Mouse (Mus musculus) lung, adult 2 months (tissue): ENCODE measurements around the gene Slc26a8. TPM values are rescaled to one million over a fixed set of nuclear protein-coding genes. Genes with fewer than 3 reads are reported as not detected.

Experiments used
- DNase-seq: peaks from one replicate; pipeline ENCODE4 v3.0.0; 2022
- H3K4me1 ChIP-seq: fragments of 200-500 bp; 2 replicates; pipeline ENCODE4 v1.6.1; 2011; ENCODE audit warnings: low read length; ENCODE audit not compliant: control insufficient read depth, insufficient read depth
- H3K4me3 ChIP-seq: fragments of 200-500 bp; replicated peaks from 2 replicates; pipeline ENCODE3; 2011; ENCODE audit warnings: low read depth, mild to moderate bottlenecking, control low read depth, low read length; ENCODE audit errors: extremely low read depth
- CTCF ChIP-seq: fragments of 200-500 bp; IDR thresholded peaks from 2 replicates; pipeline ENCODE4 v1.5.1; 2011; ENCODE audit warnings: mild to moderate bottlenecking, low read length, control low read depth; ENCODE audit not compliant: insufficient read depth
- POLR2A ChIP-seq: fragments of 200-500 bp; IDR thresholded peaks from 2 replicates; pipeline ENCODE4 v1.6.1; 2011; ENCODE audit warnings: low read depth, mild to moderate bottlenecking, control low read depth, low read length, borderline replicate concordance; ENCODE audit errors: extremely low read depth
- WGBS: fragments of 180-500 bp; shearing (Covaris S2); methylation state at CpG from one replicate; pipeline ENCODE4 v1.1.7; 2018; 5-methylcytosine and 5-hydroxymethylcytosine counted together
- polyA plus RNA-seq: library from polyadenylated mRNA; depleted of rRNA; stranded (reverse); fragments of >200 nt; gene quantifications from 2 replicates; pipeline ENCODE4 v1.2.3, GENCODE M21; 2012

Slc26a8 gene
- polyA plus RNA-seq, 1 experiment: 1.2 TPM

- no peak for DNase-seq
- no peak overlapping the region for H3K4me3 ChIP-seq
- TF ChIP-seq CTCF: no peak
- TF ChIP-seq POLR2A: no peak
- peaks cover 46% of the 10 kb centered on the region for H3K4me1 ChIP-seq
- 52% methylated on average over 7 of the region's 7 CpGs for WGBS
These were observed 9.8 kb upstream of the Slc26a8 start for GRCm38 (mm10) chr17:28699789-28700188.

GRCm38 (mm10) chr17:28698672-28699071 lies 8.6 kb upstream of the Slc26a8 start:
- 30% methylated on average over 2 of the region's 2 CpGs for WGBS
- no peak overlapping the region for H3K4me3 ChIP-seq
- TF ChIP-seq POLR2A: no peak
- no peak for TF ChIP-seq CTCF
- no peak for DNase-seq
- peaks cover 48% of the 10 kb centered on the region for H3K4me1 ChIP-seq

DNA sequence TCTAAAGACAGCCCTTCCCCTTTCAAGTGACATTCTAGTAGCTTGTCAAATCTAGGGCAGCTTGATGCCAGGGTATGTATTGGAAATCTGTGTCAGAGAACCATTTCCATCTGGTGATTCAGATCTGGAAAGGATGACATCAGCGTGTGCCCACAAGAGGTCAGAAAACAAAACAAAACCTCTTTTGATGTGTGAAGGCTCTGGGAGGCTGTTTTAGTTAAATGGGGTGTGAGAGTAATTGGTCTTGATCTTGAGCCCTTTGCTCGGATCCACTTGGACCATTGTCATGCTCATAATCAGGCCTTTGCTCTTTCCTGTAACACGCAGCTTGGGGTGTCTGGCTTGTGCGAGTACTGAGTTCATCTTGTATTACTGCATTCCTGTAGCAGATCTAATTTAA lies 8.2 kb upstream of the Slc26a8 start:
- TF ChIP-seq CTCF: no peak
- no peak for TF ChIP-seq POLR2A
- no peak overlapping the region for H3K4me3 ChIP-seq
- H3K4me1 ChIP-seq: peaks cover 49% of the 10 kb centered on the region
- no peak for DNase-seq
- 12% methylated on average over 4 of the region's 4 CpGs for WGBS

GRCm38 (mm10) chr17:28697290-28698195 lies 7.5 kb upstream of the Slc26a8 start:
- no peak for TF ChIP-seq CTCF
- TF ChIP-seq POLR2A: no peak
- peaks cover 47% of the 10 kb centered on the region for H3K4me1 ChIP-seq
- WGBS: 23% methylated on average over 13 of the region's 13 CpGs
- H3K4me3 ChIP-seq: no peak overlapping the region
- DNase-seq: no peak

DNA sequence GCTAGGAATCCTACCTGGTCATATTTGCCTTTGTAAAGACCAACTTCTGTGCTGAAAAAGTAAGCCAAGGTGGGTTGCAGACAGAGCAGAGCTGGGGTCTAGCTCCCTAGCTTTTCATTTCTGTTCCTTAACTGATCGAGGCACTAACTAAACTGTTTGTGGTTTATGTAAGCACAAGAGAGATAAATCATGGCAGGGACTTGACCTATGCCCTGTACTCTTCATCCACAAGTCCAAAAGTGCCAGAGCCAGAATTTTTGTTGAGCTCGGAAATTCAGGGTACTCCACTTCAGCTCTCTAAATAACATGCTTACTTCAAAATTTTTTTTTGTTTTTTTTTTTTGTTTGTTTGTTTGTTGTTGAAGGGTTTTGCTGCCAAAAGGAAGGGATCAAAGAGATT lies 6.6 kb upstream of the Slc26a8 start:
- TF ChIP-seq POLR2A (no peak), CTCF (no peak)
- WGBS: 19% methylated on average over 2 of the region's 2 CpGs
- H3K4me3 ChIP-seq: no peak overlapping the region
- H3K4me1 ChIP-seq: peaks cover 45% of the 10 kb centered on the region
- DNase-seq: no peak

DNA sequence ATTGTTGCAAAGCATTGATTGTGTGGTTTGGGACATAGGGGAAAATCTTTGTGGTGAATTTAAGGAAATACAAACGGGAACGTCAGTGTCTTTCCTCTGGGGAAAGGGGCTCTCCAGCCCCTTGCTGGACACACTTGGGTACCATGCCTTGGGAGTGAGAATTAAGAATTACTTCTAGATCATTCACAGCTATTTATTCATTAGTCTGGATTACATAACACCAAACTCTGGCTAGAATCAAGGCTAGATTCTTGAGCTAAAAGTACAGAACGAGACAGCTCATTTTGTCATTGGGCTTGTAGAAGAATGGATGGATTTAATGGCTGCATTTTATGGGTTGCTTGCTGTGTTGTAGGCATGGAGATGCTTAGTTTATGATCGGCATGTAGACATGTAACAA lies 4.8 kb upstream of the Slc26a8 start:
- WGBS: 58% methylated on average over 4 of the region's 4 CpGs
- TF ChIP-seq CTCF: no peak
- TF ChIP-seq POLR2A: no peak
- H3K4me1 ChIP-seq: peaks cover 37% of the 10 kb centered on the region
- DNase-seq: no peak
- no peak overlapping the region for H3K4me3 ChIP-seq

DNA sequence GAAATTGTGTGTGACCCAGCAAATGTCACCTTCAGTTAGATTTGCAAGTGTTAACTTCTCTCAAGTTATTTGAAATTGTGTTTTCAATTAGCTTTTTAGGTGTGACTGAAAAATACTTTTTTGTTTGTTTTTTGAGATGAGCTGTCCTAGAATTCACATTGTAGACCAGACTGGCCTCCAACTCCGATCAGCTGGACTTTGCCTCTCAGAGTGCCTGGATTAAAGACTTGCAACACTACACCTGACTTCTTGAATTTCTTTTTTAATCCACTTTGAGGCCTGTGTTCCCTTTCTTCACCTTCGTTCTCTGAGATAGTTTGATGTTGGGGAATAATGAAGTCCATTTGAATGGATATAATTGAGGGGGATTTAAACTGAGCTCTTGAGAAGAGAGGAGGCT lies 4.0 kb upstream of the Slc26a8 start:
- no peak for DNase-seq
- TF ChIP-seq POLR2A (no peak), CTCF (no peak)
- peaks cover 37% of the 10 kb centered on the region for H3K4me1 ChIP-seq
- H3K4me3 ChIP-seq: no peak overlapping the region
- WGBS: 71% methylated on average over 2 of the region's 2 CpGs

DNA sequence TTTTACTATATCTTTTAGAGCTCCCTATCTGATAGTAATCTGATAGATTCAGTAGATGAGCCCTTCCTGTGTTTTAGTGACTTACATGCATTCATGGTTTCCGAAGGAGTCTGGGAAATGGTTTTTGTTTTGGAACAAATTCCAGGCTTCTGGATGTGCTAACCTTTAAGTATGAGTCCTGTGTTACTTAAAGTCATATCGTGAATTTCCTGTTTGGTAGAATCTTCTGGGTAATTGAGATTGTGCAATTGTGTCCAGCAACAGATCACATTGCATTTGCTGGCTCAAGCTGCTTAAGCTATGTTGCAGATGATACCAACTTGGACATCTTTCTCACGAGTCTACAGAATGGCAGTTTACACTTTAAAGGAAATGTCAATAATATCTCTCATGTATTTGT lies 3.1 kb upstream of the Slc26a8 start:
- TF ChIP-seq POLR2A (no peak), CTCF (no peak)
- peaks cover 30% of the 10 kb centered on the region for H3K4me1 ChIP-seq
- 3% methylated on average over 3 of the region's 3 CpGs for WGBS
- peak overlapping the region; percentile 43 for H3K4me3 ChIP-seq
- DNase-seq: no peak

DNA sequence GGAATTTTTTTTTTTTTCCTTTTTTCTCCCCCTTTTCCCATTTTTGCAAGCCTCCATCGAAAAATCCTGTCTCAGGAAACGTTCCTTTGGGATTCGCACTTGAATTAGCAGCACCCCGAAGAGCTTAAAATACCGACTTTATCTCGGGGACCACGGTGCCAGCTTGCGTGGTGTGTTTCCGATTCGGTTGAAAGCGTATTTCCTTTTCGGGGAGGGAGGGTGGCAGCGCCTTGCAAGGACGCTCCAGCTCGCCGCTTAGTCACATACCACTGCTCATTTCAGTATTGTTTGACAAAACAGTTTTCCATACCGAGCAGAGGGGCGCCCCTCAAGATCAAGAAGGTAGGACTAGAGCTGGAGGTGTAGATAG lies 2.3 kb upstream of the Slc26a8 start:
- TF ChIP-seq CTCF (no peak), POLR2A (peak; percentile 57; the same call in 1 of the 2 replicates)
- H3K4me3 ChIP-seq: peak overlapping the region; percentile 69
- H3K4me1 ChIP-seq: peaks cover 23% of the 10 kb centered on the region
- DNase-seq: peak; percentile 50
- under 1% methylated on average over 18 of the region's 18 CpGs for WGBS
